ENCODE assay signal across 10 mouse cellular contexts in genomic region chr13:56163751-56164150, GRCm38 (mm10). TPM values are rescaled to one million over a fixed set of nuclear protein-coding genes. Genes with fewer than 3 reads are reported as not detected.
DNase-seq lines count a peak whose midpoint lies in the region; ATAC-seq and TF ChIP-seq lines count a peak whose summit lies in the region.
"Had no signal": no experiment of that assay in that cellular context is flagged by ENCODE, and none has a peak within 500 bp of the region (broad histone marks: within the 10 kb centered on the region; RNA-seq: fewer than 3 reads in every experiment).

No protein-coding gene starts in this region.

- no peaks in the 10 kb centered on the region for H3K9me3 ChIP-seq in hindbrain, postnatal 0 days (ENCODE audit: low read length)
- H3K9me3 ChIP-seq in hindbrain, embryonic 16.5 days (ENCODE audit: control insufficient read depth, low read length): no peaks in the 10 kb centered on the region
- no peaks in the 10 kb centered on the region for H3K9me3 ChIP-seq in embryonic facial prominence, embryonic 13.5 days
- H3K9me3 ChIP-seq in lung, embryonic 14.5 days (ENCODE audit: low read depth, low read length): no peaks in the 10 kb centered on the region

- peaks cover 3% of the 10 kb centered on the region; the same call in 1 of the 2 replicates for H3K4me1 ChIP-seq in hindbrain, postnatal 0 days (ENCODE audit: insufficient read depth, low read length)
- peaks cover 6% of the 10 kb centered on the region for H3K4me1 ChIP-seq in hindbrain, embryonic 16.5 days (ENCODE audit: control insufficient read depth, insufficient read depth, low read depth, low read length)
- peaks cover 56% of the 10 kb centered on the region for H3K4me1 ChIP-seq in embryonic facial prominence, embryonic 13.5 days
- H3K4me1 ChIP-seq in lung, embryonic 14.5 days (ENCODE audit: insufficient read depth): no peaks in the 10 kb centered on the region

- H3K4me2 ChIP-seq in hindbrain, postnatal 0 days (ENCODE audit: low read depth, low read length): no peak overlapping the region
- H3K4me2 ChIP-seq in hindbrain, embryonic 16.5 days (ENCODE audit: low read length): no peak overlapping the region
- no peak overlapping the region for H3K4me2 ChIP-seq in embryonic facial prominence, embryonic 13.5 days
- H3K4me2 ChIP-seq in lung, embryonic 14.5 days: no peak overlapping the region

- H3K36me3 ChIP-seq in hindbrain, postnatal 0 days (ENCODE audit: insufficient read depth, low read length): no peaks in the 10 kb centered on the region
- no peaks in the 10 kb centered on the region for H3K36me3 ChIP-seq in hindbrain, embryonic 16.5 days (ENCODE audit: control insufficient read depth, insufficient read depth, low read length)
- H3K36me3 ChIP-seq in embryonic facial prominence, embryonic 13.5 days: no peaks in the 10 kb centered on the region
- H3K36me3 ChIP-seq in lung, embryonic 14.5 days (ENCODE audit: insufficient read depth): no peaks in the 10 kb centered on the region

- no peak overlapping the region for H3K9ac ChIP-seq in hindbrain, postnatal 0 days (replicated peaks; ENCODE audit: low read length)
- no peak overlapping the region for H3K9ac ChIP-seq in hindbrain, embryonic 16.5 days (ENCODE audit: low read depth, low read length)
- no peak overlapping the region for H3K9ac ChIP-seq in embryonic facial prominence, embryonic 13.5 days
- H3K9ac ChIP-seq in lung, embryonic 14.5 days: no peak overlapping the region

- 47% methylated on average over 6 of the region's 6 CpGs for WGBS in hindbrain, postnatal 0 days
- 45% methylated on average over 6 of the region's 6 CpGs for WGBS in hindbrain, embryonic 16.5 days
- 34% methylated on average over 6 of the region's 6 CpGs for WGBS in embryonic facial prominence, embryonic 13.5 days
- 37% methylated on average over 6 of the region's 6 CpGs for WGBS in lung, embryonic 14.5 days

- TF ChIP-seq CTCF in hindbrain, postnatal 0 days (IDR thresholded peaks at IDR 0.05; ENCODE audit: low read depth): no peak
- no peak for TF ChIP-seq CTCF in lung, embryonic 14.5 days (IDR thresholded peaks at IDR 0.05; ENCODE audit: low read depth)

- no peaks in the 10 kb centered on the region for H3K27me3 ChIP-seq in hindbrain, postnatal 0 days (ENCODE audit: insufficient read depth, low read length)
- 0 out of 2 replicates have a peak, but pooled peaks cover 2% of the 10 kb centered on the region for H3K27me3 ChIP-seq in hindbrain, embryonic 16.5 days (replicated peaks; ENCODE audit: control insufficient read depth, insufficient read depth, low read length)
- H3K27me3 ChIP-seq in embryonic facial prominence, embryonic 13.5 days: no peaks in the 10 kb centered on the region
- H3K27me3 ChIP-seq in lung, embryonic 14.5 days (ENCODE audit: insufficient read depth, low read length): peaks cover 4% of the 10 kb centered on the region; the same call in 1 of the 2 replicates

- no peak for ATAC-seq in hindbrain, postnatal 0 days
- ATAC-seq in hindbrain, embryonic 16.5 days: no peak
- ATAC-seq in embryonic facial prominence, embryonic 13.5 days (ENCODE audit: insufficient number of reproducible peaks, insufficient read depth, low FRiP score, low TSS enrichment, low read depth): peak; percentile 50; the same call in 1 of the 2 replicates
- no peak for ATAC-seq in lung, embryonic 14.5 days (ENCODE audit: insufficient read depth)

- no peak overlapping the region for H3K27ac ChIP-seq in hindbrain, postnatal 0 days
- no peak overlapping the region for H3K27ac ChIP-seq in hindbrain, embryonic 16.5 days (ENCODE audit: low read depth, low read length)
- peak overlapping the region; percentile 78 for H3K27ac ChIP-seq in embryonic facial prominence, embryonic 13.5 days
- H3K27ac ChIP-seq in lung, embryonic 14.5 days (ENCODE audit: low read depth): no peak overlapping the region

- peak; percentile 36 for DNase-seq in hindbrain, postnatal 0 days (ENCODE audit: low spot score)
- peak; percentile 64 to 68 for DNase-seq in heart, adult 9 months (ENCODE audit: low spot score in 2 of 2)
- DNase-seq in lung, embryonic 14.5 days: peak; percentile 59
- DNase-seq in ovary, adult 18-20 months (ENCODE audit: low spot score): no peak
- DNase-seq in layer of hippocampus, adult 8-10 months (ENCODE audit: low spot score in 2 of 2): no peak
- DNase-seq in spleen, adult 18-20 months: no peak
- DNase-seq: kidney, adult 2 months; thymus, postnatal 4 days had no signal

- no peak overlapping the region for H3K4me3 ChIP-seq in hindbrain, postnatal 0 days (ENCODE audit: low read length)
- no peak overlapping the region for H3K4me3 ChIP-seq in hindbrain, embryonic 16.5 days (ENCODE audit: low read length)
- H3K4me3 ChIP-seq in embryonic facial prominence, embryonic 13.5 days: no peak overlapping the region
- no peak overlapping the region for H3K4me3 ChIP-seq in lung, embryonic 14.5 days (ENCODE audit: low read depth, low read length)

RNA-seq across cellular contexts. Expression of gene Tifab, which starts 14.9 kb away (rescaled TPM):
- total RNA-seq in hindbrain, postnatal 0 days (2014; rRNA removed): 0.31 TPM in 1 of 2 replicates, not detected in the other
- polyA plus RNA-seq in hindbrain, postnatal 0 days (2015; fragmentation: Nextera tagmentation; extraction: Ambion mirVana): 0.54 and 0.75 TPM in 2 replicates
- 1.0 and 1.3 TPM in 2 replicates for polyA plus RNA-seq in hindbrain, embryonic 16.5 days (2015; fragmentation: Nextera tagmentation; extraction: Ambion mirVana)
- polyA plus RNA-seq in embryonic facial prominence, embryonic 13.5 days (2015; fragmentation: Nextera tagmentation; extraction: Ambion mirVana): 1.1 and 1.7 TPM in 2 replicates
- 0.85 and 1.0 TPM in 2 replicates for polyA plus RNA-seq in lung, embryonic 14.5 days (2014; fragmentation: Nextera tagmentation; extraction: Ambion mirVana)
- 1 to 10 TPM; 1.6 to 7.4 (median 3.9) TPM for total RNA-seq in layer of hippocampus, adult 8-10 months (2022)

RNA-seq across cellular contexts. Expression of gene H2afy, which starts 27.6 kb away (rescaled TPM):
- 181 and 192 TPM in 2 replicates for total RNA-seq in hindbrain, postnatal 0 days (2014; rRNA removed)
- 175 and 193 TPM in 2 replicates for polyA plus RNA-seq in hindbrain, postnatal 0 days (2015; fragmentation: Nextera tagmentation; extraction: Ambion mirVana)
- polyA plus RNA-seq in hindbrain, embryonic 16.5 days (2015; fragmentation: Nextera tagmentation; extraction: Ambion mirVana): 239 and 258 TPM in 2 replicates
- polyA plus RNA-seq in embryonic facial prominence, embryonic 13.5 days (2015; fragmentation: Nextera tagmentation; extraction: Ambion mirVana): 338 and 383 TPM in 2 replicates
- polyA plus RNA-seq in lung, embryonic 14.5 days (2014; fragmentation: Nextera tagmentation; extraction: Ambion mirVana): 359 and 377 TPM in 2 replicates
- total RNA-seq in layer of hippocampus, adult 8-10 months (2022): 100 to 1,000 TPM; 118 to 123 (median 120) TPM

Comparison
In these comparisons a context has a peak if more than half of its experiments do, and no peak if none do; other contexts are left out.
1. DNase-seq: peak in hindbrain, postnatal 0 days (single experiment), heart, adult 9 months (2 of 2) and lung, embryonic 14.5 days (single experiment); none in ovary, adult 18-20 months (single experiment), layer of hippocampus, adult 8-10 months (0 of 2) and spleen, adult 18-20 months (0 of 2).